Mouse (Mus musculus) thymus, adult 2 months (tissue): ENCODE results near the gene Drosha.

Experiments used
- CTCF ChIP-seq: fragments of 200-500 bp; IDR thresholded peaks from 2 replicates; pipeline ENCODE4 v1.5.1; 2012; ENCODE audit warnings: mild to moderate bottlenecking, control low read depth, low read length, moderate library complexity, borderline replicate concordance; ENCODE audit not compliant: control insufficient read depth, poor library complexity, insufficient read depth; ENCODE audit errors: extremely low read depth
- POLR2A ChIP-seq: fragments of 200-500 bp; IDR thresholded peaks from 2 replicates; pipeline ENCODE4 v1.6.1; 2012; ENCODE audit warnings: mild to moderate bottlenecking, low read length, control low read depth, moderate library complexity; ENCODE audit not compliant: control insufficient read depth, poor library complexity, insufficient read depth; ENCODE audit errors: extremely low read depth

DNA sequence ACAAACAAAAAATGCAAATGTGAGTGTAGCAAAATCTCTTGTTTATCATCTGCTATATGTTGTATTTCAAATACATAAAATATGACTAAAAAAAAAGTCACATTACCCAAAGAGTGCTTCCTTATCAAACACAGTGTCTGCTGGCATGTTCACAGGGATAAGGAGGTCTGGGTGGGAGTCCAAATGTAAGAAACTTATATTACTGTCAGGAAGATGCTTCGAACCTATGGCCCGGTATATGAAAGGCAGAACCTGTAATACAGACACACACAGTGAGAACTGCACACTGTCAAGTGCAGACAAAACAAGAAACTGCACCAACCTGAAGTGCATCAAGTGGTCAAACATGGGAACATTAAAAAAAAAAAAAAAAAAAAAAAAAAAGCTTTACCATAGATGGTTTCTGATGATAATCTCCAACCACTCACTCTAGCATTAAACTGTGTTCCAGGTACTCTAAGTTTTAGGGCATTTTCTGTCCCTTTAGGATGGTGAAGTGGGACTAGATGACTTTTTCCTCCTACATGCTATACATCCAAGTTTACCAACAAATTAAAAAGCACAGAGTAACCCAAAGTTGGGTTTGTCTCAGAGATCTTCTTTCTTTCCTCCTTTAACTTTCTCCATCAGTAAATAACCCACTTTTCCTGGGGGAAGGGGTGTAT, 1.0 kb upstream of the Drosha start:
- no peak for TF ChIP-seq POLR2A
- no peak for TF ChIP-seq CTCF
